Comparison of ENCODE assay signal across 9 mouse cellular contexts in genomic region chr3:130887540-130888312, GRCm38 (mm10).
DNase-seq lines count a peak whose midpoint lies in the region; TF ChIP-seq lines count a peak whose summit lies in the region.
"Had no signal": no experiment of that assay in that cellular context is flagged by ENCODE, and none has a peak within 500 bp of the region (broad histone marks: within the 10 kb centered on the region; RNA-seq: fewer than 3 reads in every experiment).

No protein-coding gene starts in this region.

- intact Hi-C loops in heart, postnatal 25 days (cut with DNase I) = loop anchor here (5.0 kb wide), 1 partner anchor 350 kb away; no protein-coding TSS in a partner anchor

- TF ChIP-seq CTCF in cerebellum, adult 2 months (IDR thresholded peaks at IDR 0.05; ENCODE audit: borderline replicate concordance, insufficient read depth, low read depth, low read length) = 0 out of 2 replicates have a peak, but pooled peaks have one; percentile 16
- TF ChIP-seq CTCF in testis, adult 2 months (IDR thresholded peaks at IDR 0.05; ENCODE audit: control insufficient read depth, insufficient read depth, insufficient replicate concordance, low read depth, low read length) = peak; percentile 30; the same call in 1 of the 2 replicates

- whole genome bisulfite sequencing in cerebellum, adult 2 months = 88% methylated on average over 3 of the region's 3 CpGs

- no peaks in the 10 kb centered on the region for H3K27me3 ChIP-seq in cerebellum, adult 2 months (ENCODE audit: control insufficient read depth, insufficient read depth, low read length)
- no peaks in the 10 kb centered on the region for H3K27me3 ChIP-seq in testis, adult 2 months (ENCODE audit: control insufficient read depth, insufficient read depth, low read length)
- H3K27me3 ChIP-seq: neural tube, embryonic 12.5 days had no signal

- no peak for DNase-seq in cerebellum, adult 2 months
- DNase-seq in cerebellum, adult 18-20 months = no peak
- DNase-seq in testis, postnatal 10 days (ENCODE audit: low spot score) = no peak
- DNase-seq in lung, postnatal 10 days = peak; percentile 13
- peak; percentile 72 for DNase-seq in thymus, postnatal 4 days
- no peak for DNase-seq in urinary bladder, adult 2 months (ENCODE audit: low spot score)
- no peak for DNase-seq in heart, postnatal 25 days (ENCODE audit: low spot score)

- TF ChIP-seq POLR2A in cerebellum, adult 2 months (IDR thresholded peaks at IDR 0.05; ENCODE audit: borderline replicate concordance, insufficient read depth, low read length) = no peak
- TF ChIP-seq POLR2A in testis, adult 2 months (IDR thresholded peaks at IDR 0.05; ENCODE audit: control insufficient read depth, low read depth, low read length) = no peak

- H3K27ac ChIP-seq in cerebellum, adult 2 months (ENCODE audit: insufficient read depth, low read length) = no peak overlapping the region
- H3K27ac ChIP-seq in testis, adult 2 months (ENCODE audit: control insufficient read depth, insufficient read depth, low read depth, low read length) = no peak overlapping the region
- H3K27ac ChIP-seq: neural tube, embryonic 12.5 days had no signal

- H3K4me3 ChIP-seq in cerebellum, adult 2 months (replicated peaks; ENCODE audit: insufficient read depth, low read depth, low read length) = no peak overlapping the region
- H3K4me3 ChIP-seq in testis, adult 2 months (ENCODE audit: control insufficient read depth, low read depth, low read length) = no peak overlapping the region
- H3K4me3 ChIP-seq: neural tube, embryonic 12.5 days had no signal

- H3K36me3 ChIP-seq in testis, adult 2 months (ENCODE audit: control insufficient read depth, insufficient read depth, low read length) = no peaks in the 10 kb centered on the region
- H3K36me3 ChIP-seq: neural tube, embryonic 12.5 days had no signal

- no peaks in the 10 kb centered on the region for H3K4me1 ChIP-seq in cerebellum, adult 2 months (ENCODE audit: control insufficient read depth, insufficient read depth, low read length)
- H3K4me1 ChIP-seq in testis, adult 2 months (ENCODE audit: control insufficient read depth, insufficient read depth, low read length) = no peaks in the 10 kb centered on the region
- H3K4me1 ChIP-seq: neural tube, embryonic 12.5 days had no signal

Comparison
In these comparisons a context has a peak if more than half of its experiments do, and no peak if none do; other contexts are left out.
1. DNase-seq: peak in lung, postnatal 10 days (single experiment) and thymus, postnatal 4 days (single experiment); none in cerebellum, adult 2 months (0 of 2), cerebellum, adult 18-20 months (0 of 2), testis, postnatal 10 days (single experiment), urinary bladder, adult 2 months (single experiment) and heart, postnatal 25 days (single experiment).